Mouse (Mus musculus): ENCODE measurements around the gene Ap3d1. TPM values are rescaled to one million over a fixed set of nuclear protein-coding genes. Genes with fewer than 3 reads are reported as not detected.
A peak's percentile ranks its signal among the peaks of the same experiment; 100 is the strongest.

Gene Ap3d1
- total RNA-seq, 2 experiments from 2014 or later = 27.0 to 33.5 TPM

- TF ChIP-seq CTCF (IDR thresholded peaks at IDR 0.05) = no peak
- intact Hi-C loops (cut with DNase I) = loop anchor here (2.0 kb wide), 1 partner anchor 19 kb away; no protein-coding TSS in a partner anchor
These were observed 13.4 kb upstream of the Ap3d1 start for GRCm38 (mm10) chr10:80755291-80756015.

GRCm38 (mm10) chr10:80754594-80755290, 12.7 kb upstream of the Ap3d1 start, which contains the start of gene Dot1l:
Dot1l (plus strand) TSS chr10:80755206.
- Histone ChIP-seq H3K4me3 (peak within 1 kb of the TSS; percentile 92), H3K27ac (peak within 1 kb of the TSS; percentile 98)
- intact Hi-C loops (cut with DNase I) = no loop called here
- TF ChIP-seq CTCF (IDR thresholded peaks at IDR 0.05) = no peak
- DNase-seq = peak; percentile 100

More at GRCm38 (mm10) chr10:80755291-80756015, 13.4 kb upstream of the Ap3d1 start:
- no peak for DNase-seq
- Histone ChIP-seq H3K27ac (peak overlapping the region; percentile 98), H3K4me3 (peak overlapping the region; percentile 92)

GRCm38 (mm10) chr10:80752079-80752625, 10.1 kb upstream of the Ap3d1 start:
- peak; percentile 88 for DNase-seq
- intact Hi-C loops (cut with DNase I) = no loop called here
- peak overlapping the region; percentile 98 for H3K27ac ChIP-seq
- no peak for TF ChIP-seq CTCF (IDR thresholded peaks at IDR 0.05)
- H3K4me3 ChIP-seq = peak overlapping the region; percentile 69

DNA sequence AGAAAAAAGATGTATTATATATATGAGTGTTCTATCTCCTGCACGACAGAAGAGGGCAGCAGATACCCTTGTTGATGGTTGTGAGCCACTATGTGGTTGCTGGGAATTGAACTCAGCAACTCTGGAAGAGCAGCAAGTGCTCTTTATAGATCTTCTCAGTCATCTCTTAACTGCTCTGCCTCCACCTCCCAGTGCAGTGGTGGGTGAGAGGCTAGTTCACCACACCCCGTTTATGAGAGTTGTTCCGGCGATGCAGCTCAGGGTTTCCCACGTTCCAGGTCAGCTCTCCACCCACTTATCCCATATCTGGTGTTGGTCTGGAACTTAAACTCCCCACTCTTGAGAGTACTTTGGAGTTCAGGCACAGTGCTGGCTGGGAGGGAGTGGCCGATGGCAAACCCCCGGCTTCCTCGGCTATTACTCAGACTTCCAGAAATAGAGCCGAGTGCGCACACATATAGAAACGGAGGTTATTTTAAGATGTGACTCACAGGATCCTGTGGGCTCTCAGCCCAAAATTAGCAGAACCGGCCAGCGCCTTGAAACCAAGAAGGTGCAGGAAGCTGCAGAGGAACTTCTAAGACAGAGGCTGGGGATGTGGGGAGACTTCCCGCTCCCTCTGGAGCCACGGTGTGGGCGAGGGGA, 9.2 kb upstream of the Ap3d1 start:
- TF ChIP-seq CTCF (IDR thresholded peaks at IDR 0.05) = peak; percentile 67
- peak; percentile 87 for DNase-seq
- peak overlapping the region; percentile 98 for H3K27ac ChIP-seq
- peak overlapping the region; percentile 69 for H3K4me3 ChIP-seq
- intact Hi-C loops (cut with DNase I) = no loop called here

DNA sequence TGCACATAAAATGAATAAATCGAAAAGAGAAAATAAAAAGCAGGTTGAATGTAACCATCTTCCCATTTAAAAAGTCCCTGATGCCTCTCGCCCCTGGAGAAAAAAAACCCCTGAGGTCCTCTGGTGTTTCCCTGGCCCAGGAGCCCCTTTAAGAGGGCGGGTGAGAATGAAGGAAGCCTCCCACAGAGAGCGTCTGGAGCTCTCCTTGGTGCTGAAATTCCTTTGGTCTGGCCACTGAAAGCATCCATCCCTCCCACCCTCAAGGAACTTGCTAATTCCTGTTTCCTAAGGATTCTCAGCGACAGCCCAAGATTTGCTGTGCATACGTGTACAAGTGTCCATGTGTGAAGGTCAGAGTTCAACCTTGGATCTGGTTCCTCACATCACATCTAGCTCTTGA, 6.5 kb upstream of the Ap3d1 start:
- peak; percentile 66 for DNase-seq
- intact Hi-C loops (cut with DNase I) = loop anchor here (5.0 kb wide), 2 partner anchors 59 to 244 kb away; partner anchors contain the start of gene Amh
- TF ChIP-seq CTCF (IDR thresholded peaks at IDR 0.05) = no peak
- Histone ChIP-seq H3K27ac (no peak overlapping the region), H3K4me3 (no peak overlapping the region)

- intact Hi-C loops (cut with DNase I) = loop anchor here (1.0 to 5.0 kb wide), 4 partner anchors 27 to 245 kb away; partner anchors contain the start of gene Amh
- Histone ChIP-seq H3K27ac (no peak overlapping the region), H3K4me3 (no peak overlapping the region)
- peak; percentile 99 for TF ChIP-seq CTCF (IDR thresholded peaks at IDR 0.05)
- peak; percentile 86 for DNase-seq
These were observed 5.3 kb upstream of the Ap3d1 start for GRCm38 (mm10) chr10:80747410-80747809.

DNA sequence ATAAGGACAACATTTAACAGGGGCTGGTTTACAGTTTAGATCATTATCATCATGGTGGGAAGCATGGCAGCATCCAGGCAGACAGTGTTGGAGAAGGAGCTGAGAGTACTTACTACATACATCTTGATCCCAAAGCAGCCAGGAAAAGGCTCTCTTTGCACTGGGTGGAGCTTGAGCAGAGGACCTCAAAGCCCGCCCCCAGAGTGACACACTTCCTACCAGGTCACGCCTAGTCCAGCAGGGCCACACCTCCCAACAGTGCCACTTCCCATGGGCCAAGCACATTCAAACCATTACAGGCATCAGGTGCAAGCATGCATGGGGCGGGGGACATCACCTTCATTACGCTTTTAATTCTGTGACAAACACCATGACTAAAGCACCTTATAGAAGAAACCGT, 2.2 kb upstream of the Ap3d1 start:
- TF ChIP-seq CTCF (IDR thresholded peaks at IDR 0.05) = no peak
- intact Hi-C loops (cut with DNase I) = no loop called here
- DNase-seq = peak; percentile 66
- Histone ChIP-seq H3K4me3 (no peak overlapping the region), H3K27ac (peak overlapping the region; percentile 16; the same call in 1 of the 2 replicates)

DNA sequence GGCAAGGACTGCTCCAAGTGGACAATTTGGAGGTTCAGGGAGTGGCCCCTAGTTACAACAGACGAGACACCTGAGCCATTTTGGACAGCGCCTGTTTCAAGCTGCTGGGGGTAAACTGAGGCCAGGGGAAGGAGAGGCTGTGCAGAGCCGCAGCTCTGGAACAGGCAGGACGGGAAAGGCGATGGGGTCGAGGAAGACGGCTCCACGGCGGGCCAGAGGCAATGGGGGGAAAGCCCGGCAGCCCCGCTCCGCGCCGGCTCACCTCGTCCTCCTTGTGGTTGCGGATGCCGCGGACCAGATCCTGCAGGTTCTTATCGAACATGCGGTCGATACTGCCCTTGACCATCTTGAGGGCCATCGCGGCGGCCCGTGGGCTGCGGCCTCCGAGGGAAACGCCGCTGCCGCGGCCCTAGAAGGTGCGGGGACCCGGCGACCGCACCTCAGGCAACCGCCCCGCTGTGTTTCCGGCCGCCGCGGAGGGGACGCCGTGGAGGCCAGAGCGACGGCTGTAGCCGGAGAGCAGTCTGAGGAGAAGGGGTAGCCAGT, 357 bp downstream of the Ap3d1 start:
- H3K4me3 ChIP-seq = peak overlapping the region; percentile 80
- DNase-seq = no peak
- intact Hi-C loops (cut with DNase I) = no loop called here
- no peak for TF ChIP-seq CTCF (IDR thresholded peaks at IDR 0.05)
- H3K27ac ChIP-seq = peak overlapping the region; percentile 96

DNA sequence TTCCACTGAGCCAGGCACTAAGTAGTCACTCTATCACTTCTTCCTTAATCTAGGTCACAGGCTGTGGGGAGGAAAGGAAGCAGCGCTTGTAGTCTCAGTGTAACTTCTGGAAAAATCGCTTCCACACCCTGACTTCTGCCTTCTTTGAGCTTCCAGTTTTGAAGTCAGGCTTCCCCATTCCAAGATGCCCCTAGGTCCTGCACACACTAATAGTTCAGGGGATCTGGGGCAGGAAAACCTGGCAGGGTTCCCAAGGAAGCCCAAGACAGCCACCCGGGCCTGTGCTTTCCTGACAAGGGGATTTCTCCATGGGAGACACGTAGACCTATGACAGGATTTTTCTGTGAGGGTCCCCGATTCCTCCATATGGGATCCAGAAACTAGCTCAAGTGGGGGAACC, 918 bp downstream of the Ap3d1 start:
- TF ChIP-seq CTCF (IDR thresholded peaks at IDR 0.05) = no peak
- Histone ChIP-seq H3K27ac (peak overlapping the region; percentile 96), H3K4me3 (peak overlapping the region; percentile 80)
- intact Hi-C loops (cut with DNase I) = no loop called here
- no peak for DNase-seq

- intact Hi-C loops (cut with DNase I) = no loop called here
- DNase-seq = no peak
- peak; percentile 37; the same call in 1 of the 2 replicates for TF ChIP-seq CTCF (IDR thresholded peaks at IDR 0.05)
- Histone ChIP-seq H3K27ac (no peak overlapping the region), H3K4me3 (no peak overlapping the region)
These were observed 3.4 kb downstream of the Ap3d1 start for GRCm38 (mm10) chr10:80738657-80739056.

GRCm38 (mm10) chr10:80736731-80737130, 5.3 kb downstream of the Ap3d1 start:
- intact Hi-C loops (cut with DNase I) = no loop called here
- Histone ChIP-seq H3K27ac (peak overlapping the region; percentile 28), H3K4me3 (no peak overlapping the region)
- no peak for DNase-seq
- TF ChIP-seq CTCF (IDR thresholded peaks at IDR 0.05) = no peak

DNA sequence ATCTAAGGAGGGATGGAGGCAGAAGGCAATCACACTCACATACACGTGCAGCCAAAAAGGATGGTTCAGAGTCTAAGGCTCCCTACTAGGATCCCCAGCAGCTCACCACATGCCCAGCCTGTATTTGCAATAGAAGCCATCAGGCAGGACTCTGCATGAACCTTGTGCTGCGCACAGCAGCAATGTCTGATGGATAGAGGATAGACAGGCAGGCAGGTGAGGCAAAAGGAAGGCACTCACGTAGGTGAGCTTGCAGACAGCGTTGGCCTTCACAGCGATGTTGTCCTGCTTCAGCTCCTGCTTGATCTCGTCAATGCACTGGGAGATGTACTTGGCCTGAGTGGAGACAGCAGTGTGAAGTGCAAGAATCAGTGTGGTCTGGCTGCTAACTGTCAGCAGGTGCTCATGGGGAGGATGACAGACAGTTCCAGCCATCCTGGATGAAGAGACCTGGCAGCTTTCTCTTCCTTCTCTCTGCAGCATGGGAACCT, 9.4 kb downstream of the Ap3d1 start:
- Histone ChIP-seq H3K27ac (peak overlapping the region; percentile 24; the same call in 1 of the 2 replicates), H3K4me3 (no peak overlapping the region)
- no peak for TF ChIP-seq CTCF (IDR thresholded peaks at IDR 0.05)
- intact Hi-C loops (cut with DNase I) = no loop called here
- peak; percentile 49 for DNase-seq

Data from gastrocnemius, adult 2 months (tissue).